In the genomic region with DNA sequence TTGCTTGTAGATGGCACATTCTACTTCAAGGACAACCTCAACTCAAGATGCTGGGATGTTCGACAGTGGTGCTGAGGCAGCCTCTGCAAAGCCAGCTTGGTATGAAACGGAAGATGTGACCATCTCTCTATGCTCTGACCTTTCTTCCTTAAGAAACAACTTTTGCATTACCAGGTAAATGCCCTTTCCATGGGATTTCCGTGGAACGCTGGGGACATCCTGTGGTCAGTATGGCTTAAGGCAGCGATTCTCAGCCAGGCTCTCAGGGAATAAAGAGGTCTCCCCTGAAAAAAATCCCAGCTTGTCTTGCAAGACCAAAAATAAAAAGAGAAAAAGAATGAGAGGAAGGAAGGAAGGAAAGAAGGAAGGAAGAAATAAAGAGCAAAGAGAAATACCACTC, we compare ENCODE assay signal across 8 mouse cellular contexts.
DNase-seq lines count a peak whose midpoint lies in the region; ATAC-seq and TF ChIP-seq lines count a peak whose summit lies in the region.

No protein-coding gene starts in this region.

- no peaks in the 10 kb centered on the region for H3K9me3 ChIP-seq in hindbrain, embryonic 10.5 days
- no peaks in the 10 kb centered on the region for H3K9me3 ChIP-seq in hindbrain, embryonic 13.5 days
- no peaks in the 10 kb centered on the region for H3K9me3 ChIP-seq in hindbrain, postnatal 0 days (ENCODE audit: low read length)

- TF ChIP-seq CTCF in hindbrain, postnatal 0 days (IDR thresholded peaks at IDR 0.05; ENCODE audit: low read depth): peak; percentile 81

- H3K4me3 ChIP-seq in hindbrain, embryonic 10.5 days: no peak overlapping the region
- H3K4me3 ChIP-seq in hindbrain, embryonic 13.5 days: no peak overlapping the region
- H3K4me3 ChIP-seq in hindbrain, postnatal 0 days (ENCODE audit: low read length): no peak overlapping the region

- H3K27ac ChIP-seq in hindbrain, embryonic 10.5 days: no peak overlapping the region
- no peak overlapping the region for H3K27ac ChIP-seq in hindbrain, embryonic 13.5 days
- H3K27ac ChIP-seq in hindbrain, postnatal 0 days: no peak overlapping the region

- ATAC-seq in hindbrain, embryonic 13.5 days (ENCODE audit: low FRiP score): no peak
- 0 out of 2 replicates have a peak, but pooled peaks have one; percentile 60 for ATAC-seq in hindbrain, postnatal 0 days
- ATAC-seq in megakaryocyte, adult 5-6 weeks (ENCODE audit: poor library complexity, severe bottlenecking): no peak

- H3K36me3 ChIP-seq in hindbrain, embryonic 10.5 days: no peaks in the 10 kb centered on the region
- H3K36me3 ChIP-seq in hindbrain, embryonic 13.5 days: no peaks in the 10 kb centered on the region
- H3K36me3 ChIP-seq in hindbrain, postnatal 0 days (ENCODE audit: insufficient read depth, low read length): no peaks in the 10 kb centered on the region
- H3K36me3 ChIP-seq in splenic B cell, adult 2 months (ENCODE audit: control insufficient read depth, insufficient read depth, low read length, poor library complexity, severe bottlenecking): no peaks in the 10 kb centered on the region

- H3K9ac ChIP-seq in hindbrain, embryonic 13.5 days: no peak overlapping the region
- no peak overlapping the region for H3K9ac ChIP-seq in hindbrain, postnatal 0 days (replicated peaks; ENCODE audit: low read length)

- WGBS in hindbrain, embryonic 10.5 days: 41% methylated on average over 5 of the region's 5 CpGs
- 44% methylated on average over 5 of the region's 5 CpGs for WGBS in hindbrain, embryonic 13.5 days
- 49% methylated on average over 5 of the region's 5 CpGs for WGBS in hindbrain, postnatal 0 days

- peaks cover 14% of the 10 kb centered on the region for H3K4me1 ChIP-seq in hindbrain, embryonic 10.5 days (replicated peaks)
- H3K4me1 ChIP-seq in hindbrain, embryonic 13.5 days (replicated peaks): peaks cover 21% of the 10 kb centered on the region; the same call in 1 of the 2 replicates
- H3K4me1 ChIP-seq in hindbrain, postnatal 0 days (ENCODE audit: insufficient read depth, low read length): no peaks in the 10 kb centered on the region; the same call in 1 of the 2 replicates

- H3K4me2 ChIP-seq in hindbrain, embryonic 13.5 days: no peak overlapping the region
- peak overlapping the region; percentile 40; the same call in 1 of the 2 replicates for H3K4me2 ChIP-seq in hindbrain, postnatal 0 days (ENCODE audit: low read depth, low read length)

- H3K27me3 ChIP-seq in hindbrain, embryonic 10.5 days (ENCODE audit: insufficient read depth, poor library complexity, severe bottlenecking): no peaks in the 10 kb centered on the region; the same call in 1 of the 2 replicates
- no peaks in the 10 kb centered on the region for H3K27me3 ChIP-seq in hindbrain, embryonic 13.5 days
- H3K27me3 ChIP-seq in hindbrain, postnatal 0 days (ENCODE audit: insufficient read depth, low read length): no peaks in the 10 kb centered on the region
- H3K27me3 ChIP-seq in splenic B cell, adult 2 months (ENCODE audit: control insufficient read depth, insufficient read depth, low read length, poor library complexity, severe bottlenecking): no peaks in the 10 kb centered on the region

- DNase-seq in hindbrain, embryonic 10.5 days (ENCODE audit: low spot score): peak; percentile 54
- DNase-seq in right cerebral cortex, adult 18-20 months: peak; percentile 31
- DNase-seq in right cerebral cortex, postnatal 36 days (ENCODE audit: low spot score in 2 of 2): no peak
- DNase-seq in hindbrain, postnatal 0 days (ENCODE audit: low spot score): peak; percentile 83
- DNase-seq in splenic B cell, adult 2 months (ENCODE audit: low read depth, low spot score): peak; percentile 14
- no peak for DNase-seq in gastrocnemius, postnatal 4 days (ENCODE audit: low spot score in 2 of 2)

Comparison
In these comparisons a context has a peak if more than half of its experiments do, and no peak if none do; other contexts are left out.
1. DNase-seq: peak in hindbrain, embryonic 10.5 days (single experiment), right cerebral cortex, adult 18-20 months (single experiment), hindbrain, postnatal 0 days (single experiment) and splenic B cell, adult 2 months (single experiment); none in right cerebral cortex, postnatal 36 days (0 of 2) and gastrocnemius, postnatal 4 days (0 of 2).